Mouse (Mus musculus): ENCODE data around the gene Zfp646. TPM values are rescaled to one million over a fixed set of nuclear protein-coding genes. Genes with fewer than 3 reads are reported as not detected.
A peak's percentile ranks its signal among the peaks of the same experiment; 100 is the strongest.
"Not testable (repeated sequence)": the region's sequence is repeated elsewhere in the genome, so short reads cannot be mapped to it uniquely, and the experiment has no call there.

Zfp646 gene
- polyA plus RNA-seq (2014; fragmentation: Nextera tagmentation; extraction: Ambion mirVana) = 16.5 and 21.5 TPM in 2 replicates

DNA sequence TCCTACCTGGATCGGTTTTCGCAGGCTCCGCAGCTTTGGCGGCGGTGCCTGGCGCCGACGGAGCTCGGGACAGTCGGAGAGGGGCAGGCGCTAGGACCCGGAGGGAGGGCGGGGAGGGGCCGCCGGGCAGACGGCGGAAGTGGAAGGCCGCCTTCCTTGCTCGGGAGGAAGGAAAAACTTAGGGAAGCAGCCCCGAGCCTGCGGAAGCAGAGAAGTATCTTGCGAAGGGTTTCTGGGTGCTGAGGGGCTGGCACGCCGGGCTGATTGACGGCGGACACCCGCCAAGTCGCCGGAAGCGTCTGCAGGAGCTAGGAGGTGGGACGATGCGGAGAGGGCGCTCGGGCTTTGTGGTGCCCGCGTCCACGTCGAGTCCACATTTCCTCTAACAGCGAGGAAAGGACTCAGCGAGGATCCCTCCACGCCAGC is at the start of gene Zfp646:
Gene Zfp646 (plus strand): TSS at position 181 of the 426 bp plus-strand sequence.
- ATAC-seq (ENCODE audit: low FRiP score) = peak; percentile 91
- peak; percentile 93 for DNase-seq (ENCODE audit: low spot score)
- peak within 1 kb of the TSS; percentile 69 for H3K4me2 ChIP-seq (replicated peaks; ENCODE audit: low read depth, low read length)
- H3K36me3 ChIP-seq (ENCODE audit: control insufficient read depth, insufficient read depth, low read length) = peaks cover 22% of the 10 kb centered on the region
- no peaks in the 10 kb centered on the region for H3K27me3 ChIP-seq (ENCODE audit: control insufficient read depth, insufficient read depth, low read length)
- no peaks in the 10 kb centered on the region for H3K9me3 ChIP-seq (ENCODE audit: control insufficient read depth, low read length)
- H3K4me3 ChIP-seq (ENCODE audit: low read depth, low read length) = peak within 1 kb of the TSS; percentile 68
- H3K9ac ChIP-seq (ENCODE audit: low read depth, low read length) = peak within 1 kb of the TSS; percentile 98
- H3K27ac ChIP-seq (ENCODE audit: low read depth, low read length) = peak within 1 kb of the TSS; percentile 99
- H3K4me1 ChIP-seq (replicated peaks; ENCODE audit: control insufficient read depth, insufficient read depth, low read length) = peaks cover 6% of the 10 kb centered on the region
- under 1% methylated on average over 41 of the region's 41 CpGs for WGBS

DNA sequence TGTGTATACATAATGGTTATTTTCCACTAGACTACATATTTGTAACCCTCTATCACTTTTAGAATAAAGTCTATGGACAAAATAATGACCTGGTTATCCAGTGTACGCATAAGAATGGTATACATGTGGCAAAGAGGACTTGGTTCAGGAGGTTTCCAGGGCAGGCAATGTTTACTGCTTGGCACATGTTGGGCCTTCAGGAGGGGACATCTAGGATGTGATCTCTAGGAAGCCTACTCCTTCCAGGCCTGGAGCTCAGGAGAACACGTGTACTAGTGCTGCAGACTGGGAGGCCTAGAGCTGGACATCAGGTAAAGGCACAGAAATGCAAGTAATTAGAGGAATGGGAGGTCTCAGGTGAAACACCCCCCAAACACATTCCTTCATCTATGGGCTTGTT is 40.5 kb upstream of the Zfp646 start:
- ATAC-seq (ENCODE audit: low FRiP score) (no peak), DNase-seq (ENCODE audit: low spot score) (no peak)
- Histone ChIP-seq H3K4me3 (ENCODE audit: low read depth, low read length) (no peak overlapping the region), H3K4me1 (replicated peaks; ENCODE audit: control insufficient read depth, insufficient read depth, low read length) (no peaks in the 10 kb centered on the region), H3K4me2 (replicated peaks; ENCODE audit: low read depth, low read length) (no peak overlapping the region), H3K9ac (ENCODE audit: low read depth, low read length) (no peak overlapping the region), H3K27me3 (ENCODE audit: control insufficient read depth, insufficient read depth, low read length) (no peaks in the 10 kb centered on the region), H3K27ac (ENCODE audit: low read depth, low read length) (no peak overlapping the region), H3K9me3 (ENCODE audit: control insufficient read depth, low read length) (no peaks in the 10 kb centered on the region), H3K36me3 (ENCODE audit: control insufficient read depth, insufficient read depth, low read length) (no peaks in the 10 kb centered on the region)
- WGBS = 84% methylated on average over 2 of the region's 2 CpGs

DNA sequence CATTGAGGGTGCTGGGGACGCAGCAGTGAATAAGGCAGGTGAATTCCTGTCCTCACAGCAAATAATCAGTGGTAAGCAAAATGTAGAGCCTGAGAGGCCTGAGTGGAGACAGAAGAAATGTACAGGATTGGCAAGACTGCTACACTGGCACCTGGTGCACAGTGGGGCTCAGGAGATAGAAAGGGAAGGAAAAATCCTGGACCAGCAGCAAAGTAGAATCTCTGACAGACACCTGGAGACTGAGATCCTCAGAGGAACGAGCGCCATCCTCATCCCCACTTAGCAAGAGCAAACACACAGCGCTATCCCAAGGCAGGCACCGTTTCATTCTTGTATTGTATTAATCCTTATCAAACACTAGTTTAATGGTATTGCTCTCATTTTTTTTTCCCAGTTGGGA is 38.5 kb upstream of the Zfp646 start:
- no peaks in the 10 kb centered on the region for H3K27me3 ChIP-seq (ENCODE audit: control insufficient read depth, insufficient read depth, low read length)
- H3K4me3 ChIP-seq (ENCODE audit: low read depth, low read length) = no peak overlapping the region
- DNase-seq (ENCODE audit: low spot score) = no peak
- no peak overlapping the region for H3K4me2 ChIP-seq (replicated peaks; ENCODE audit: low read depth, low read length)
- no peaks in the 10 kb centered on the region for H3K36me3 ChIP-seq (ENCODE audit: control insufficient read depth, insufficient read depth, low read length)
- H3K9ac ChIP-seq (ENCODE audit: low read depth, low read length) = no peak overlapping the region
- 91% methylated on average over 5 of the region's 5 CpGs for WGBS
- no peak for ATAC-seq (ENCODE audit: low FRiP score)
- H3K9me3 ChIP-seq (ENCODE audit: control insufficient read depth, low read length) = no peaks in the 10 kb centered on the region
- no peak overlapping the region for H3K27ac ChIP-seq (ENCODE audit: low read depth, low read length)
- H3K4me1 ChIP-seq (replicated peaks; ENCODE audit: control insufficient read depth, insufficient read depth, low read length) = no peaks in the 10 kb centered on the region; the same call in 1 of the 2 replicates

DNA sequence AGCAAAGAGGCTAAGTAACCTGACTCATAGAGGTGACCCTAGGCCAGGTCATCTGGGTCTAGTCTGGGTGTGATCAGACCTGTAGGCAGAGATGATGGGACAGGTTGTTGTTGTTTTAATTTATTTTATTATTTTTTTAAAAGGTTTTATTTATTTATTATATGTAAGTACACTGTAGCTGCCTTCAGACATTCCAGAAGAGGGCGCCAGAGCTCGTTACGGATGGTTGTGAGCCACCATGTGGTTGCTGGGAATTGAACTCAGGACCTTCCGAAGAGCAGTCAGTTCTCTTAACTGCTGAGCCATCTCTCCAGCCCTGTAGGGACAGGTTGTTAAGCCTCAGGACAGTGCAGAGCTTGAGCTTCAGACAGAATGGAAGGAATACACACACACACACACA is 38.1 kb upstream of the Zfp646 start:
- not testable (repeated sequence) for H3K36me3 ChIP-seq (ENCODE audit: control insufficient read depth, insufficient read depth, low read length); ATAC-seq (ENCODE audit: low FRiP score); H3K27me3 ChIP-seq (ENCODE audit: control insufficient read depth, insufficient read depth, low read length); H3K4me1 ChIP-seq (replicated peaks; ENCODE audit: control insufficient read depth, insufficient read depth, low read length); H3K4me2 ChIP-seq (replicated peaks; ENCODE audit: low read depth, low read length); DNase-seq (ENCODE audit: low spot score); H3K4me3 ChIP-seq (ENCODE audit: low read depth, low read length); H3K9ac ChIP-seq (ENCODE audit: low read depth, low read length); H3K9me3 ChIP-seq (ENCODE audit: control insufficient read depth, low read length); H3K27ac ChIP-seq (ENCODE audit: low read depth, low read length)
- 82% methylated on average over 4 of the region's 4 CpGs for WGBS

- 87% methylated on average over 2 of the region's 2 CpGs for WGBS
Measured at GRCm38 (mm10) chr7:127840031-127840430, 36.0 kb upstream of the Zfp646 start.

GRCm38 (mm10) chr7:127840886-127841285 is 35.1 kb upstream of the Zfp646 start:
- no peaks in the 10 kb centered on the region; the same call in 1 of the 2 replicates for H3K4me1 ChIP-seq (replicated peaks; ENCODE audit: control insufficient read depth, insufficient read depth, low read length)
- peak overlapping the region; percentile 64 for H3K4me3 ChIP-seq (ENCODE audit: low read depth, low read length)
- no peaks in the 10 kb centered on the region; the same call in 1 of the 2 replicates for H3K36me3 ChIP-seq (ENCODE audit: control insufficient read depth, insufficient read depth, low read length)
- peak overlapping the region; percentile 57 for H3K9ac ChIP-seq (ENCODE audit: low read depth, low read length)
- H3K27ac ChIP-seq (ENCODE audit: low read depth, low read length) = peak overlapping the region; percentile 77
- H3K4me2 ChIP-seq (replicated peaks; ENCODE audit: low read depth, low read length) = peak overlapping the region; percentile 99
- H3K27me3 ChIP-seq (ENCODE audit: control insufficient read depth, insufficient read depth, low read length) = no peaks in the 10 kb centered on the region
- 4% methylated on average over 15 of the region's 15 CpGs for WGBS
- DNase-seq (ENCODE audit: low spot score) (peak; percentile 9), ATAC-seq (ENCODE audit: low FRiP score) (peak; percentile 23; the same call in 1 of the 2 replicates)
- H3K9me3 ChIP-seq (ENCODE audit: control insufficient read depth, low read length) = no peaks in the 10 kb centered on the region

More at GRCm38 (mm10) chr7:127840031-127840430, 36.0 kb upstream of the Zfp646 start:
- not testable (repeated sequence) for H3K4me1 ChIP-seq (replicated peaks; ENCODE audit: control insufficient read depth, insufficient read depth, low read length); H3K9ac ChIP-seq (ENCODE audit: low read depth, low read length); H3K27me3 ChIP-seq (ENCODE audit: control insufficient read depth, insufficient read depth, low read length); ATAC-seq (ENCODE audit: low FRiP score); H3K36me3 ChIP-seq (ENCODE audit: control insufficient read depth, insufficient read depth, low read length); H3K4me2 ChIP-seq (replicated peaks; ENCODE audit: low read depth, low read length); H3K9me3 ChIP-seq (ENCODE audit: control insufficient read depth, low read length); H3K4me3 ChIP-seq (ENCODE audit: low read depth, low read length); DNase-seq (ENCODE audit: low spot score); H3K27ac ChIP-seq (ENCODE audit: low read depth, low read length)

DNA sequence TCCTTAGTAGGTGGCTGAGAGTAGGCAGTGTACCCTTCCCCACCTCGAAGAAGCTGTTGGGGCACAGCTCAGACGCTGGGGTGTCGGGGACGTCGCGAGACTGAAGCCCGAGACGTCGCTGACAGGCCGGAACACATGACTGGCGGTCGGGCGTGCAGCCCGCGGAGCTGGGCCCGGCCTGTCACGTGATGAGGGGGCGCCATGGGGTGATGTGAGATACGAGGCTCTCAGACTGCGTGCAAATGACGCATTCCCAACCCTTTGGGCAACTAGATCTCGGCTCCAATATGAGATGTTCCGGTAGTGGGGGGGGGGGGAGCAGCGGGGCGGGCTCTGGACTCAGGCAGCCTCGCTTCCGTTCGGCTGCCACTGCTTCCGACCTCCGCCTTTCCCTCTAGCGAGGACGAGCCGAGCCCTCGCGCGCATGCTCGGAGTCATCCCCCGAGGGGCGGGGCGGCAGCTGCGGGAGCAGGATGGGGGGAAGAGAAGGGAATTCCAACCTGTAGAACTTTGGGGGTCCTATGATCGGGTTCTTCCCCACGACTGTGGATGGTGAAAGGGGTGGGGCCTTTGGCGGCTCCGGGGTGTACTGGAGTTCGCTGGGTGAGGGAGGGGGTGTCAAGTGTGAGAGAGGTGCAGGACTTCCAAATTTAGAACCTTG is 34.6 kb upstream of the Zfp646 start:
- Histone ChIP-seq H3K9ac (ENCODE audit: low read depth, low read length) (peak overlapping the region; percentile 57), H3K9me3 (ENCODE audit: control insufficient read depth, low read length) (no peaks in the 10 kb centered on the region), H3K36me3 (ENCODE audit: control insufficient read depth, insufficient read depth, low read length) (no peaks in the 10 kb centered on the region; the same call in 1 of the 2 replicates), H3K4me1 (replicated peaks; ENCODE audit: control insufficient read depth, insufficient read depth, low read length) (no peaks in the 10 kb centered on the region; the same call in 1 of the 2 replicates), H3K4me2 (replicated peaks; ENCODE audit: low read depth, low read length) (peak overlapping the region; percentile 99), H3K27ac (ENCODE audit: low read depth, low read length) (peak overlapping the region; percentile 77), H3K4me3 (ENCODE audit: low read depth, low read length) (peak overlapping the region; percentile 64), H3K27me3 (ENCODE audit: control insufficient read depth, insufficient read depth, low read length) (no peaks in the 10 kb centered on the region)
- DNase-seq (ENCODE audit: low spot score) (peak; percentile 93), ATAC-seq (ENCODE audit: low FRiP score) (peak; percentile 92)
- under 1% methylated on average over 46 of the region's 46 CpGs for WGBS

DNA sequence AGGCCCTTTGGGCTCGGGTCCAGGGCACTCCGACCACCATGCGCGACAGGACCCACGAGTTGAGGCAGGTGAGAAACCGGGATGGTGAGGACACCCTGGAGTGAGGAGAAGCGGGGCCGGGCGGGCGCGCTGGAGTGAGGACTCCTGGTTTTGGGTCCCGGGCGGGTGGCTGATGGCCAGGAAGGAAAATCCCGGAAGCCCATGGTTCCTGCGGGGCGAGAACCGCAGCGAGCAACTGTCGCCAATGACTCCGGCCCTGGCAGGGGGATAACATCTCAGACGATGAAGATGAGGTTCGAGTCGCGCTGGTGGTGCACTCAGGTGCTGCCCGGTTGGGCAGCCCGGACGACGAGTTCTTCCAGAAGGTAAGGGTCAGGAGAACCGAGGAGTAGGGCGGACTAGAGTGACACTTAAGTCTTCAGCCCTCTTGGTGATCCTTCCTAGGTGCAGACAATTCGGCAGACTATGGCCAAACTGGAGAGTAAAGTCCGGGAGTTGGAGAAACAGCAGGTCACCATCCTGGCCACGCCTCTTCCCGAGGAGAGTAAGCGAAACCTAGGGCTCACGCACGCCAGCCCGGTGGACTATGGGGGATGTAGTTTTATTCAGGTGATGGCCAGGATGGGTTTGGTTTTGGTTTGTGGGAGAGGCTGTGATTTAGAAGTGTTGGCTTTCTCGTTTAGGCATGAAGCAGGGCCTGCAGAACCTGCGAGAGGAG is 33.9 kb upstream of the Zfp646 start:
- Histone ChIP-seq H3K4me1 (replicated peaks; ENCODE audit: control insufficient read depth, insufficient read depth, low read length) (no peaks in the 10 kb centered on the region; the same call in 1 of the 2 replicates), H3K9ac (ENCODE audit: low read depth, low read length) (peak overlapping the region; percentile 57), H3K4me2 (replicated peaks; ENCODE audit: low read depth, low read length) (peak overlapping the region; percentile 99), H3K27me3 (ENCODE audit: control insufficient read depth, insufficient read depth, low read length) (no peaks in the 10 kb centered on the region), H3K36me3 (ENCODE audit: control insufficient read depth, insufficient read depth, low read length) (no peaks in the 10 kb centered on the region; the same call in 1 of the 2 replicates), H3K9me3 (ENCODE audit: control insufficient read depth, low read length) (no peaks in the 10 kb centered on the region), H3K4me3 (ENCODE audit: low read depth, low read length) (peak overlapping the region; percentile 64), H3K27ac (ENCODE audit: low read depth, low read length) (0 out of 2 replicates have a peak overlapping the region, but pooled peaks have one; percentile 7)
- under 1% methylated on average over 40 of the region's 40 CpGs for WGBS
- peak; percentile 80 for DNase-seq (ENCODE audit: low spot score)
- peak; percentile 69 for ATAC-seq (ENCODE audit: low FRiP score)

Data from hindbrain, embryonic 11.5 days (tissue).